Mouse (Mus musculus): ENCODE data around the gene Sgsm1. TPM values are rescaled to one million over a fixed set of nuclear protein-coding genes. Genes with fewer than 3 reads are reported as not detected.

Gene Sgsm1
- polyA plus RNA-seq (2014; fragmentation: Nextera tagmentation; extraction: Ambion mirVana) = 8.5 and 10.5 TPM in 2 replicates

DNA sequence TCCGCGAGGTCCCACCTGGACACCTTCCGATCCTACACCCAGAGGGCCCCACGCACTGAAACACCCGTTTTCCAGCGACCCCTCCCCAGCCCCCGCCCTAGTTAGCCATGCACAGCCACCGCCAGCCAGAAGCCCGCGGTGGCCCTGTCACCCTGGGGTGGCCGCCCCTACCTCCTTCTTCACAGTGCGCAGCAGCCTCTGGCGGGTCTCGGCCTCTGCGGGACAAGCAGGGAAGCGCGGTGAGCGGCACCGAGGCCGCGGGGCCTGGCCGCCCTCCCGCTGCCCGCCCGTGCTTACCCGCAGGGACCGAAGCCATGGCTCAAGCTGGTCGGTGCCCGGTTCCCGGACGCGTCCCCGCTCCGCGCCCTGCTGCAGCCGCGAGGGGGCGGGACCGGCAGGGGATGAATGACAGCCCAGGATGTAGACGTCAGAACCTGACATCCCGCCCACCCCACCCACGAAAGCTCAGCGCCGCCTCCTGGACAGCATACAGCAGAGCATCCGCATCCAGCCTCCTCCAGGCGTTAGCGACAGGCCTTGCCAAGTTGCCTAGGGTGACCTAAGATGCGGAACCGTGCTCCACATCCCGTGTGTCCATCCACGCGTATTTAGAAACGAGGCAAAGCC lies at the start of gene Sgsm1:
TSS of gene Sgsm1 (minus strand) at position 410 of the 627 bp plus-strand sequence.
- Histone ChIP-seq H3K27ac (ENCODE audit: low read depth, low read length) (no peak within 1 kb of the TSS), H3K27me3 (ENCODE audit: control insufficient read depth, insufficient read depth, low read length) (peaks cover 11% of the 10 kb centered on the region), H3K4me2 (replicated peaks; ENCODE audit: low read depth, low read length) (peak within 1 kb of the TSS; percentile 58), H3K9me3 (ENCODE audit: control insufficient read depth, low read length) (no peaks in the 10 kb centered on the region), H3K4me3 (ENCODE audit: low read depth, low read length) (peak within 1 kb of the TSS; percentile 71), H3K4me1 (replicated peaks; ENCODE audit: control insufficient read depth, insufficient read depth, low read length) (peaks cover 11% of the 10 kb centered on the region; the same call in 1 of the 2 replicates), H3K9ac (ENCODE audit: low read depth, low read length) (peak within 1 kb of the TSS; percentile 78), H3K36me3 (ENCODE audit: control insufficient read depth, insufficient read depth, low read length) (no peaks in the 10 kb centered on the region)
- ATAC-seq (ENCODE audit: low FRiP score) (peak; percentile 61), DNase-seq (ENCODE audit: low spot score) (peak; percentile 90)
- WGBS = 3% methylated on average over 53 of the region's 53 CpGs

DNA sequence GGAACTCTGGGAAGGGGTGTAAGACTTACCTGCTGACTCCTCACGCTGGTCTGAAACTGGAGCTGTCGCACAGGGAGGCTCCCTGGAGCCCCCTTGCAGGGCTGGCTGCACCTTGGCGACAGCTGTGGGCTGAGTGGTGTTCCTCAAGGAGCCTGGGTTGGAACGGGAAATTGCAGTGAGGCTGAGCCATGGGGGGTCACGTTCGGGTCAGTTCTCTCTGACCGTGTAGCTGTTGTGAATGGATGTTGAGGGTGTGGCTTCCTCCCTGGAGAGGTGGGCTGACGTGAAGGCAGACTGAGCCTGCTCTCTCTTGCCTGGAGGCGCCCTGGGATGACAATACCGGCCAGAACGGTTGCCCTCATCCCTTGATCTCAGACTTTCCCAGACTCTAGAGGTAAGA lies 48.2 kb upstream of the Sgsm1 start:
- Histone ChIP-seq H3K9me3 (ENCODE audit: control insufficient read depth, low read length) (no peaks in the 10 kb centered on the region), H3K4me3 (ENCODE audit: low read depth, low read length) (no peak overlapping the region), H3K27ac (ENCODE audit: low read depth, low read length) (no peak overlapping the region), H3K9ac (ENCODE audit: low read depth, low read length) (no peak overlapping the region), H3K36me3 (ENCODE audit: control insufficient read depth, insufficient read depth, low read length) (no peaks in the 10 kb centered on the region), H3K4me2 (replicated peaks; ENCODE audit: low read depth, low read length) (no peak overlapping the region), H3K27me3 (ENCODE audit: control insufficient read depth, insufficient read depth, low read length) (peaks cover 3% of the 10 kb centered on the region; the same call in 1 of the 2 replicates), H3K4me1 (replicated peaks; ENCODE audit: control insufficient read depth, insufficient read depth, low read length) (0 out of 2 replicates have a peak, but pooled peaks cover 4% of the 10 kb centered on the region)
- 3% methylated on average over 11 of the region's 11 CpGs for WGBS
- ATAC-seq (ENCODE audit: low FRiP score) = no peak
- DNase-seq (ENCODE audit: low spot score) = no peak

DNA sequence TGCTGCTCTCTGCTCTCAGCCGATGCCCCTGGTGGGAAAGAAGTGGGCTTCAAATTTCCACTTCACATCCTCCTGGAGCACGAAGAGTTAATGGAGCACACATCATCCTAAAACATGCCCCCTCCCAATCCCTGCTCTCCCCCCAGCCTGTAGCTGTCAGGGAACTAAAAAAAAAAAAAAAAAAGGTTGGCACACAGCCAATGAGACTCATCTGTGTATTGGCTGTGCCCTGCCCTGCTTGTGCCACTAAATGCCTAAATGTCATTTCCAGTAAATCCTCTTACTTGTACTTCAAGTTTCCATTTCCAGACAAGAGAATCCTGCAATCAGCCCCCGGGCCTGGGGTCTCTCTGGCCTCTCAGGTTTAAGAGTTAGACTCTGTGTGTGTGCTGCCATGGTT lies 47.1 kb upstream of the Sgsm1 start:
- Histone ChIP-seq H3K4me2 (replicated peaks; ENCODE audit: low read depth, low read length) (no peak overlapping the region), H3K4me1 (replicated peaks; ENCODE audit: control insufficient read depth, insufficient read depth, low read length) (0 out of 2 replicates have a peak, but pooled peaks cover 4% of the 10 kb centered on the region), H3K27ac (ENCODE audit: low read depth, low read length) (no peak overlapping the region), H3K9me3 (ENCODE audit: control insufficient read depth, low read length) (no peaks in the 10 kb centered on the region), H3K27me3 (ENCODE audit: control insufficient read depth, insufficient read depth, low read length) (peaks cover 12% of the 10 kb centered on the region), H3K4me3 (ENCODE audit: low read depth, low read length) (no peak overlapping the region), H3K9ac (ENCODE audit: low read depth, low read length) (no peak overlapping the region), H3K36me3 (ENCODE audit: control insufficient read depth, insufficient read depth, low read length) (no peaks in the 10 kb centered on the region)
- ATAC-seq (ENCODE audit: low FRiP score) = no peak
- DNase-seq (ENCODE audit: low spot score) = no peak
- 57% methylated on average over 3 of the region's 3 CpGs for WGBS

DNA sequence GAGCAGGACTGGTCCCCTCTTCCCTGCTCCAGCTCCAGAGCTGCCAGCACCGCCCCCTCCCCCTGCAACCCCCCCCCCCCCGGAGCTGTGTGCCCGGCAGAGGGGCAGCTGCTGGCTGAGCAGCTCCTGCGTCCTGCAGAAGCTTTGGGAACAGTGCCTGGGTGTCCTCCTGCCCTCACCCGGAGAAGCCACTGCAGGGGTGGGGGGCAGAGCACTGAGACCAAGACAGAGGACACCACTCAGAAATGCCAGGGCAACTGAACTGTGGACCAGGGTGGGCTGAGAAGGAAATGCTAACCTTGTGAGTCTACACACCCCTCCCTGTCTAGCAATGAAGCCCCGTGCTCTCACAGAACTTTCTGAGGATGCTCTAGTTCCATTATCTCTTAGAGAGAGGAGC lies 46.6 kb upstream of the Sgsm1 start, which contains the start of gene Aym1:
TSS of gene Aym1 (plus strand) at position 109 of the 400 bp plus-strand sequence.
- H3K27me3 ChIP-seq (ENCODE audit: control insufficient read depth, insufficient read depth, low read length) = peaks cover 13% of the 10 kb centered on the region

DNA sequence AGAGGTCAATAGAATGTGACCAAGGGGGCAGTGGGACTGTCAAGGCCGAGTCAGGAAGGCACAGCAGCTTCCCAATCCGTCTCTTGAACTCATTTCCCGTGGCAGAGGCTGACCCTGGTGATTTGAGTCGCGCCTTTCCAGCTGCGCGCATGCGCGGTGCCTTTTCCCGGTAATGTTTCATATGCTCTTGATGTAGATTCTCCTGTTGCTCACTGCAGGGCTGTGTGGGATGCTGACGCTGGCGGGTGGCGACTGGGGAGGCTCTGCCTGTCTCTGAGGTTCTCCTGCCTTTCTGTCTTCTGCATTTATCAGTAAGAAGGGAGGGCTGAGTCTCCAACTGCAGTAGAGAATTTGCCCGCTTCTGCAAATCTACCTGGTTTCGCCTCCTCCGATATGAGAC lies 43.7 kb upstream of the Sgsm1 start:
- Histone ChIP-seq H3K4me3 (ENCODE audit: low read depth, low read length) (no peak overlapping the region), H3K27ac (ENCODE audit: low read depth, low read length) (no peak overlapping the region), H3K4me1 (replicated peaks; ENCODE audit: control insufficient read depth, insufficient read depth, low read length) (peaks cover 10% of the 10 kb centered on the region), H3K4me2 (replicated peaks; ENCODE audit: low read depth, low read length) (no peak overlapping the region), H3K36me3 (ENCODE audit: control insufficient read depth, insufficient read depth, low read length) (no peaks in the 10 kb centered on the region), H3K27me3 (ENCODE audit: control insufficient read depth, insufficient read depth, low read length) (peaks cover 24% of the 10 kb centered on the region), H3K9me3 (ENCODE audit: control insufficient read depth, low read length) (no peaks in the 10 kb centered on the region), H3K9ac (ENCODE audit: low read depth, low read length) (no peak overlapping the region)
- no peak for DNase-seq (ENCODE audit: low spot score)
- 45% methylated on average over 16 of the region's 16 CpGs for WGBS
- no peak for ATAC-seq (ENCODE audit: low FRiP score)

More for the DNA sequence above, 46.6 kb upstream of the Sgsm1 start, which contains the start of gene Aym1:
- no peaks in the 10 kb centered on the region for H3K36me3 ChIP-seq (ENCODE audit: control insufficient read depth, insufficient read depth, low read length)
- no peak within 1 kb of the TSS for H3K4me2 ChIP-seq (replicated peaks; ENCODE audit: low read depth, low read length)
- no peak within 1 kb of the TSS for H3K27ac ChIP-seq (ENCODE audit: low read depth, low read length)
- ATAC-seq (ENCODE audit: low FRiP score) (no peak), DNase-seq (ENCODE audit: low spot score) (no peak)
- H3K9ac ChIP-seq (ENCODE audit: low read depth, low read length) = no peak within 1 kb of the TSS
- 49% methylated on average over 3 of the region's 6 CpGs for WGBS
- H3K9me3 ChIP-seq (ENCODE audit: control insufficient read depth, low read length) = no peaks in the 10 kb centered on the region
- 0 out of 2 replicates have a peak, but pooled peaks cover 4% of the 10 kb centered on the region for H3K4me1 ChIP-seq (replicated peaks; ENCODE audit: control insufficient read depth, insufficient read depth, low read length)
- H3K4me3 ChIP-seq (ENCODE audit: low read depth, low read length) = no peak within 1 kb of the TSS

DNA sequence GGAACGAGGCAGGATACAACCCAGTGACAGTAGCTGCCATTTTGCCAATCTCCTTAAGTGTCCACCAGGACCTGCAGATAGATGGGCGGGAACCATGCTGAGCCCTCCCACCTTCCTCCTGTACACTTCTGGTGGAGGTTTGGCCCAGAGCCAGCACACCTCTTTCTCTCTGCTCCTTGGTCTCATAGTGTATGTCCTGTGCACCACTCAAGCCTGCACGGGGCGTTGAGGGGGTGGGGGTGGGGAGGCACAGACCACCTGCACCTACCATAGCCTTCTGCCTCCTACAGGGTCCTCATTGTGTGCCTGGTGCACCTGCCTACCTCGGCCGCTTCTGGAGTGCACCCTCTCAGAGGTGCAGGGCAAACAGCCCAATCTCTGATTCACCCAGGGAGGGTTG lies 42.0 kb upstream of the Sgsm1 start:
- Histone ChIP-seq H3K9ac (ENCODE audit: low read depth, low read length) (no peak overlapping the region), H3K36me3 (ENCODE audit: control insufficient read depth, insufficient read depth, low read length) (no peaks in the 10 kb centered on the region), H3K27me3 (ENCODE audit: control insufficient read depth, insufficient read depth, low read length) (peaks cover 35% of the 10 kb centered on the region), H3K9me3 (ENCODE audit: control insufficient read depth, low read length) (no peaks in the 10 kb centered on the region), H3K4me3 (ENCODE audit: low read depth, low read length) (no peak overlapping the region), H3K27ac (ENCODE audit: low read depth, low read length) (no peak overlapping the region), H3K4me1 (replicated peaks; ENCODE audit: control insufficient read depth, insufficient read depth, low read length) (peaks cover 15% of the 10 kb centered on the region), H3K4me2 (replicated peaks; ENCODE audit: low read depth, low read length) (no peak overlapping the region)
- no peak for ATAC-seq (ENCODE audit: low FRiP score)
- DNase-seq (ENCODE audit: low spot score) = no peak
- 68% methylated on average over 6 of the region's 6 CpGs for WGBS

DNA sequence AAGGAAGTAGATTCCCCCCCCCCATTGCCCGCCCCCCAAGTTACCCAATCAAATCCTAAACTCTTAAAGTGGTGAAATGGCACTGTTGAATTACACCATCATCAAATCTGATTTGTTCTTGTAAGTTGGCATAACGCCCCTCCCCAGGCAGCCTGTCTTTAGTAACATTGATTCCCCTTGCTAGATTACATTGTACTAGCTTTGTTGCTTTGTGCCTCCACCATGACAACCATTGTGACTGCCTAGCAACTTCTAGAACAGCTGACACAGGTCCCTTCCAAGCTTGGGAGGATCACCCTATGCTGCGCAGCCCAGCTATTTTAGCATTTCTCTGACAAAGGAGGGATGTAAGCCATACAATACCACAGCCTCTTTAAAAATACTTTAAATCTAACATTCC lies 41.2 kb upstream of the Sgsm1 start:
- no peak overlapping the region for H3K27ac ChIP-seq (ENCODE audit: low read depth, low read length)
- H3K9ac ChIP-seq (ENCODE audit: low read depth, low read length) = no peak overlapping the region
- H3K9me3 ChIP-seq (ENCODE audit: control insufficient read depth, low read length) = no peaks in the 10 kb centered on the region
- H3K27me3 ChIP-seq (ENCODE audit: control insufficient read depth, insufficient read depth, low read length) = peaks cover 42% of the 10 kb centered on the region
- DNase-seq (ENCODE audit: low spot score) = peak; percentile 73
- no peak overlapping the region for H3K4me3 ChIP-seq (ENCODE audit: low read depth, low read length)
- no peak overlapping the region for H3K4me2 ChIP-seq (replicated peaks; ENCODE audit: low read depth, low read length)
- peaks cover 15% of the 10 kb centered on the region for H3K4me1 ChIP-seq (replicated peaks; ENCODE audit: control insufficient read depth, insufficient read depth, low read length)
- 44% methylated on average over 3 of the region's 3 CpGs for WGBS
- no peaks in the 10 kb centered on the region for H3K36me3 ChIP-seq (ENCODE audit: control insufficient read depth, insufficient read depth, low read length)
- 0 out of 2 replicates have a peak, but pooled peaks have one; percentile 25 for ATAC-seq (ENCODE audit: low FRiP score)

DNA sequence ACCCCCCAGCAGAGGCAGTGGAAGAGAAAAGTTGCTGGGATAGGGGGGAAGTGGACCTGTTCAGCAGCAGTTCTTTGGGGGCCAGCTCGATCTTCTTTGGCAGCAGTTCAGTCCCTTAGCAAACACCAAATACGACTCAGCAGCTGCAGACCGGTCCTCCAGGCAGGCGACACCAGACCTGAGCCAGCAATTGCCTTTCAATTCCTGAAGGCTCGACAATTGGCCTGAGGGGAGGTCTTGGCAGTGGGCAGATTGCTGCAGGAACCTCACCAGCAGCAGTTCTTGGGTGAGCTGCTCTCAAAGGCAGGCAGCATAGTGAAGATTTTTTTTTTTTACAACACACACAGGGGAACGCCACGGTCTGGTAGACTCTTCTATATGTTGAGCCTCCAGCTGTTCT lies 39.2 kb upstream of the Sgsm1 start:
- Histone ChIP-seq H3K27ac (ENCODE audit: low read depth, low read length) (no peak overlapping the region), H3K27me3 (ENCODE audit: control insufficient read depth, insufficient read depth, low read length) (peaks cover 61% of the 10 kb centered on the region), H3K4me2 (replicated peaks; ENCODE audit: low read depth, low read length) (no peak overlapping the region), H3K9me3 (ENCODE audit: control insufficient read depth, low read length) (no peaks in the 10 kb centered on the region), H3K4me1 (replicated peaks; ENCODE audit: control insufficient read depth, insufficient read depth, low read length) (peaks cover 15% of the 10 kb centered on the region), H3K36me3 (ENCODE audit: control insufficient read depth, insufficient read depth, low read length) (no peaks in the 10 kb centered on the region), H3K9ac (ENCODE audit: low read depth, low read length) (no peak overlapping the region), H3K4me3 (ENCODE audit: low read depth, low read length) (no peak overlapping the region)
- ATAC-seq (ENCODE audit: low FRiP score) (no peak), DNase-seq (ENCODE audit: low spot score) (peak; percentile 33)
- 9% methylated on average over 7 of the region's 7 CpGs for WGBS

DNA sequence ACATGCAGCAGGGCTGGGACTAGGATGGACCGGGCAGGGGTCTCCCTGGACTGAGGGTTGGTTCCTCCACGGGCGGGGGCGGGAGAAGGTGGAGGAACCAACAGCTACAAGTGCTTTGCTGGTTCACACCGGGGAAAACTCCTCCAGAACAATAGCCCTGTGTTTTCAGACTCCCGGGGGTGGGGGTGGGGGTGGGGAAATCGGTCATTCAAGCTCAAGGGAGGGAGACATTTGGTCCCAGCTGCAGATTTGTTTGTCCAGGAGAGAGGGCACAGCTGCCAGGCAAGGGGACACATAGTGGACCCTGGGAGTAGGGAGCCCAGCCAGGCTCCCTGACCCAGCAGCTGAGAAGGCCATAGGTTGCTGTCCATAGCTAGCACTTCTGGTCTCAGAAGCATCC lies 38.6 kb upstream of the Sgsm1 start:
- DNase-seq (ENCODE audit: low spot score) (peak; percentile 33), ATAC-seq (ENCODE audit: low FRiP score) (peak; percentile 28; the same call in 1 of the 2 replicates)
- Histone ChIP-seq H3K9me3 (ENCODE audit: control insufficient read depth, low read length) (no peaks in the 10 kb centered on the region), H3K27ac (ENCODE audit: low read depth, low read length) (no peak overlapping the region), H3K4me3 (ENCODE audit: low read depth, low read length) (no peak overlapping the region), H3K9ac (ENCODE audit: low read depth, low read length) (no peak overlapping the region), H3K36me3 (ENCODE audit: control insufficient read depth, insufficient read depth, low read length) (no peaks in the 10 kb centered on the region), H3K4me1 (replicated peaks; ENCODE audit: control insufficient read depth, insufficient read depth, low read length) (peaks cover 15% of the 10 kb centered on the region), H3K4me2 (replicated peaks; ENCODE audit: low read depth, low read length) (no peak overlapping the region; the same call in 1 of the 2 replicates), H3K27me3 (ENCODE audit: control insufficient read depth, insufficient read depth, low read length) (peaks cover 67% of the 10 kb centered on the region)
- 4% methylated on average over 7 of the region's 7 CpGs for whole genome bisulfite sequencing

Data from hindbrain, embryonic 11.5 days (tissue).